Mouse (Mus musculus) kidney, embryonic 16.5 days (tissue): ENCODE data around the gene Zmynd15. TPM values are rescaled to one million over a fixed set of nuclear protein-coding genes. Genes with fewer than 3 reads are reported as not detected.
"Not testable (repeated sequence)": the region's sequence is repeated elsewhere in the genome, so short reads cannot be mapped to it uniquely, and the experiment has no call there.

ENCODE experiments used
- ATAC-seq: fragments of 200-750 bp; cut with Nextera tagmentation; 2 replicates; pipeline ENCODE4 v1.8.0; 2017; ENCODE audit warnings: moderate TSS enrichment; ENCODE audit not compliant: low FRiP score, low TSS enrichment
- H3K27ac ChIP-seq: fragments of 300-500 bp; sonication (generic); 2 replicates; pipeline ENCODE4 v1.5.1; 2014; ENCODE audit warnings: low read length
- H3K27me3 ChIP-seq: fragments of 300-500 bp; sonication (generic); 2 replicates; pipeline ENCODE4 v1.6.1; 2014; ENCODE audit warnings: low read length, control low read depth, mixed read lengths; ENCODE audit not compliant: insufficient read depth
- H3K36me3 ChIP-seq: fragments of 300-500 bp; sonication (generic); 2 replicates; pipeline ENCODE4 v1.6.1; 2014; ENCODE audit warnings: low read length, control low read depth, mixed read lengths; ENCODE audit not compliant: insufficient read depth
- H3K4me1 ChIP-seq: fragments of 300-500 bp; sonication (generic); 2 replicates; pipeline ENCODE4 v1.6.1; 2014; ENCODE audit warnings: low read length, control low read depth, mixed read lengths; ENCODE audit not compliant: insufficient read depth
- H3K4me2 ChIP-seq: fragments of 300-500 bp; sonication (generic); replicated peaks from 2 replicates; pipeline ENCODE4 v1.6.1; 2014; ENCODE audit warnings: low read depth, low read length
- H3K4me3 ChIP-seq: fragments of 300-500 bp; sonication (generic); 2 replicates; pipeline ENCODE4 v1.5.1; 2014; ENCODE audit warnings: mild to moderate bottlenecking, low read length
- H3K9ac ChIP-seq: fragments of 300-500 bp; sonication (generic); replicated peaks from 2 replicates; pipeline ENCODE4 v1.6.1; 2014; ENCODE audit warnings: low read length
- H3K9me3 ChIP-seq: fragments of 300-500 bp; sonication (generic); 2 replicates; pipeline ENCODE4 v1.6.1; 2016; ENCODE audit warnings: low read length, control low read depth
- WGBS: fragments of 180-500 bp; shearing (Covaris S2); extraction: QIAGEN DNeasy Blood & Tissue Kit; methylation state at CpG from one replicate; pipeline ENCODE4 v1.1.7; 2014; 5-methylcytosine and 5-hydroxymethylcytosine counted together
- polyA plus RNA-seq: library from polyadenylated mRNA; unstranded; fragments of >200 nt; fragmentation: Nextera tagmentation; extraction: Ambion mirVana; gene quantifications from 2 replicates; pipeline ENCODE4 v1.2.1, GENCODE M21; 2015

Gene Zmynd15
- polyA plus RNA-seq = 1.4 and 1.5 TPM in 2 replicates

DNA sequence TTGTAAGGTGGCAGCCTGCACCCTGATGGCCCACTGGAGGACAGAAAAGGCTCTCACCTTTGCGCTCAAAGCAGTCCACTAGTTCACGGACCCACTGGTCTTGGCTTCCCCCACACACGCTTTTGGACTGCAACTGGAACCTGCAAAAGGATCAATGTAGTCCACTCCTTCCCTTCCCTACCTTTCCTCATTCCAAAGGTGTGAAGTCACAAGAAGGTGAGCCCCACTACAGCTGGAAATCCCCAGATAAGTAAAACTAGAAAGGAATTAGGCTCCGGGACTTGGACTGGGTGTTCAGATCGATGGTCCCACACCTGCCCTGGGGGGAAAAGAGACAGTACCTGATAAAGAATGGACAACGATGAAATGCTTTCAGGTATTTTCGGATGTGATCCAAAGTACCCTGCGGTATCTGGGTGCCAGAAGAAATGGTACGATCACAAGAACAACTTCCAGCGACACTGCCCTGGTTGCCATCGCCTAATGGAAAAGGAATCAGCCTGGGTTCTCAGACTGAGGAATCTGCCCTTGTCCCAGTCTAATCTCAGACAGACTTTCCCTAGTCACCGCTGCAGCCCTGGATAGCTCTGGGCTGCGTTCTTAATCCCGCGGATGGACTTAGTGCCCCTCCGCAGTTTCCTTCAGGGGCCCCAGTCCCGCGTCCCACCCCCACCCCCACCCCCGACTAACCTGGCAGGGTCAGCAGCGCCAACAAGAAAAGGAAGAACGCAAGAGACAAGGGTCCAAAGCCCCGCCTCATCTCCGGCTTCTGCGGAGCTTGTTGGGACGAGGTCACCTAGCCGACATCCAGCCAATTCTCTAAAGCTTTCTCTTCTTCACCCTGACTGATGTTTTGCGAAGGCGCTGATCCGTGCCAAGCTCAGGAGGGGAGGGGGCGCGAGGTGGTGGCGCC lies at the start of gene Zmynd15:
TSS of gene Zmynd15 (plus strand) at position 746 of the 913 bp plus-strand sequence.
- peak; percentile 19; the same call in 1 of the 2 replicates for ATAC-seq
- Histone ChIP-seq H3K4me2 (peak within 1 kb of the TSS; percentile 91), H3K4me3 (peak within 1 kb of the TSS; percentile 56), H3K36me3 (no peaks in the 10 kb centered on the region), H3K4me1 (peaks cover 11% of the 10 kb centered on the region; the same call in 1 of the 2 replicates), H3K9me3 (0 out of 2 replicates have a peak, but pooled peaks cover 5% of the 10 kb centered on the region), H3K9ac (peak within 1 kb of the TSS; percentile 62), H3K27me3 (0 out of 2 replicates have a peak, but pooled peaks cover 10% of the 10 kb centered on the region), H3K27ac (no peak within 1 kb of the TSS)
- 19% methylated on average over 31 of the region's 32 CpGs for WGBS

GRCm38 (mm10) chr11:70409594-70410296 lies 49.5 kb upstream of the Zmynd15 start, which contains the start of gene Pelp1:
Gene Pelp1, minus strand, starts transcription at chr11:70410031.
- H3K27me3 ChIP-seq = no peaks in the 10 kb centered on the region
- H3K9me3 ChIP-seq = no peaks in the 10 kb centered on the region
- peak within 1 kb of the TSS; percentile 99 for H3K4me3 ChIP-seq
- peak; percentile 98 for ATAC-seq
- peaks cover 6% of the 10 kb centered on the region; the same call in 1 of the 2 replicates for H3K36me3 ChIP-seq
- peaks cover 14% of the 10 kb centered on the region for H3K4me1 ChIP-seq
- H3K4me2 ChIP-seq = peak within 1 kb of the TSS; percentile 79
- peak within 1 kb of the TSS; percentile 88 for H3K9ac ChIP-seq
- peak within 1 kb of the TSS; percentile 51; the same call in 1 of the 2 replicates for H3K27ac ChIP-seq
- WGBS = under 1% methylated on average over 59 of the region's 59 CpGs

DNA sequence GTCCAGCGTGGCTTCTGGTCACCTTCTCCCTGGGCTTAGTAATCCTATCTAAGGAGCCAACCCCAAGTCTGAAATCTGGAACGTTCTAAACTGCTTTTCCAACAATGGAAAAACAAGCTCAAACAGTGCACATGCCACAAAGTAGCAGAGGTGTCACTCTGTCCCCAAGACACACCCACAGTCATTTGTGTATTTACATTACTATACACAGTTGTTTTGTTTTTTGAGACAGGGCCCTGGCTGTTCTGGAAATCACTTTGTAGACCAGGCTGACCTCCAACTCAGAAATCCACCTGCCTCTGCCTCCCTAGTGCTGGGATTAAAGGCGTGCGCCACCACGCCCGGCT lies 49.0 kb upstream of the Zmynd15 start:
- Histone ChIP-seq H3K27me3 (no peaks in the 10 kb centered on the region), H3K27ac (peak overlapping the region; percentile 51; the same call in 1 of the 2 replicates), H3K9me3 (no peaks in the 10 kb centered on the region), H3K4me3 (peak overlapping the region; percentile 99), H3K36me3 (peaks cover 3% of the 10 kb centered on the region; the same call in 1 of the 2 replicates), H3K4me1 (peaks cover 14% of the 10 kb centered on the region), H3K4me2 (peak overlapping the region; percentile 79), H3K9ac (peak overlapping the region; percentile 88)
- no peak for ATAC-seq
- 63% methylated on average over 6 of the region's 6 CpGs for WGBS

DNA sequence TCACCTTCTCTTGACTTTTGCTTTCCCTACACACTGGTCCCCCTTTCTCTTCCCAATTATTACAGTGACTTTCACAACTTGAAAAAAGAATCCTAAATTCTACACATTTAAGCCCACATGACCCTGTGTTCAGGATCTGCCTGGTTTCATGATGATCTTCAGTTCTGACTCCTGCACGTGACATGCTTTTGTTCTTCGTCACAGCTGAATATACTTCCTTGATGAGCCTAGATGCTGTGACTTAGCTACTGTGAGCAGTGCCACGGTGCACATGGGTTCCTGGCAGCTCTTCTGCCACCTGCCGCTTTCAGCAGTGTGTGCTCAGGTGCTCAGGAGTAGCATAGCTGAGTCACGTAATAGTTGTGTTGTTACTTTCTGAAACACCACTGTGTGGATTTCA lies 46.6 kb upstream of the Zmynd15 start:
- no peak for ATAC-seq
- Histone ChIP-seq H3K9ac (no peak overlapping the region), H3K27ac (no peak overlapping the region), H3K4me2 (no peak overlapping the region), H3K36me3 (no peaks in the 10 kb centered on the region), H3K4me1 (peaks cover 14% of the 10 kb centered on the region), H3K9me3 (no peaks in the 10 kb centered on the region), H3K27me3 (no peaks in the 10 kb centered on the region), H3K4me3 (no peak overlapping the region)
- WGBS = 77% methylated on average over 5 of the region's 5 CpGs

GRCm38 (mm10) chr11:70413961-70414360 lies 45.3 kb upstream of the Zmynd15 start:
- Histone ChIP-seq H3K27ac (no peak overlapping the region), H3K9ac (no peak overlapping the region), H3K4me2 (no peak overlapping the region), H3K4me3 (no peak overlapping the region), H3K36me3 (no peaks in the 10 kb centered on the region), H3K4me1 (peaks cover 8% of the 10 kb centered on the region), H3K27me3 (no peaks in the 10 kb centered on the region), H3K9me3 (no peaks in the 10 kb centered on the region)
- WGBS = 3% methylated on average over 3 of the region's 3 CpGs
- ATAC-seq = no peak

DNA sequence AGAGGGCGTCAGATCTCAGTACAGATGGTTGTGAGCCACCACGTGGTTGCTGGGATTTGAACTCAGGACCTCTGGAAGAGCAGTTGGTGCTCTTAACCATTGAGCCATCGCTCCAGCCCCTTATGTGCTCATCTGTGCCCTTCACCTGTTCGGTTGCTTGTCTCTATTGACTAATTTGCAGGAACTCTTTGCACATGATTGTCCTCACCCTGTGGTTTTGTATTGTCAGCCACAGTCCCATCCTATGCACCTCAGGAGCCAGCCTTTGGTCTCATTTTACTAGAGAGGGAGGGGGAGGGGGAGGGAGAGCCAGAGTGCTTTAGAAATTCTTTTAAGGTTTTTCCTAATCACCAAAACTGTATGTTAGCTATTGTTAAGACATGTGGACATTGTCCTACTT lies 41.0 kb upstream of the Zmynd15 start:
- H3K4me3 ChIP-seq = no peak overlapping the region
- no peak overlapping the region for H3K27ac ChIP-seq
- no peaks in the 10 kb centered on the region for H3K4me1 ChIP-seq
- no peak overlapping the region for H3K4me2 ChIP-seq
- H3K27me3 ChIP-seq = no peaks in the 10 kb centered on the region
- no peak overlapping the region for H3K9ac ChIP-seq
- no peaks in the 10 kb centered on the region for H3K9me3 ChIP-seq
- 64% methylated on average over 4 of the region's 4 CpGs for WGBS
- ATAC-seq = no peak
- H3K36me3 ChIP-seq = no peaks in the 10 kb centered on the region

GRCm38 (mm10) chr11:70419486-70419885 lies 39.7 kb upstream of the Zmynd15 start:
- Histone ChIP-seq H3K9ac (no peak overlapping the region), H3K27me3 (no peaks in the 10 kb centered on the region), H3K4me2 (no peak overlapping the region), H3K9me3 (no peaks in the 10 kb centered on the region), H3K4me3 (no peak overlapping the region), H3K27ac (no peak overlapping the region), H3K36me3 (no peaks in the 10 kb centered on the region), H3K4me1 (no peaks in the 10 kb centered on the region)
- 47% methylated on average over 5 of the region's 5 CpGs for WGBS
- no peak for ATAC-seq

DNA sequence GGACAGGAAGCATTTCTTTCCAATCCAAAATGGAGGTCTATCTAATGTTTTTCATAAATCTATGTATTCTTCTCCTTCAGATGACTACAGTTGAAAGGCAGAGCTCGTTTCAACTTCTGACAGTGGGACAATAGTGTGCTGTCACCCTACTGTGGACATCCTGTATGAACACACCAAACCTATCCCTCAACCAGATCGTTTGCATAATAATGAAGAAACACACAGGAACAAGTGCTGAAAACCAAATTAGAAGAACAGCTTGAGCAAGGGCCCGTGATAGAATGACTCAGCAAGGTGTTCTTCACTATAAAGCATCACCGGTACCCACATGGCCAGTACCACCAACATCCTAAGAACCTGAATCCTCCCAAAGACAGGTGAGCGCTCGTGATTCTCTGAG lies 32.6 kb upstream of the Zmynd15 start:
- not testable (repeated sequence) for H3K9ac ChIP-seq, H3K9me3 ChIP-seq, ATAC-seq, H3K27me3 ChIP-seq, H3K4me1 ChIP-seq, H3K4me3 ChIP-seq, H3K27ac ChIP-seq, H3K4me2 ChIP-seq, H3K36me3 ChIP-seq
- 81% methylated on average over 6 of the region's 6 CpGs for WGBS

DNA sequence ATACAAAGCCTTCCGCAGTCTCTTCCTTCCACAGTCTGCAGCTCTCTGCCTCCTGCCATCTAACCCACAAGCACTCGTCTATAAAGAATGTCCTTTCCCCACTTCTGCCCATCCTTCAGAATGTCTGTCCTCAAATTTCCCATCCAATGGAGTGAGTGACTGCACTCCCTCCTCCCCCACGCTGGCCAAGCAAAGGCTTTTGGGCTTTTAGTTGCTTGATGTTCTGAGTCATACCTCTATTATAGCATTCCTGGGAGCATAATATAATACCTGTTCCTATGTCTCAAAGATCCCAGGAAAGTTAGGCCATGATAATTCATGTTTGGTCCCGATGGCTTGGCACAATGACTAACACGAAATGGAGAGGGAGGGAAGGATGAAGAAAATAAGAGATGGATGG lies 27.7 kb upstream of the Zmynd15 start:
- Histone ChIP-seq H3K27me3 (no peaks in the 10 kb centered on the region), H3K4me2 (peak overlapping the region; percentile 65), H3K36me3 (peaks cover 3% of the 10 kb centered on the region; the same call in 1 of the 2 replicates), H3K9me3 (no peaks in the 10 kb centered on the region), H3K4me3 (peak overlapping the region; percentile 80; the same call in 1 of the 2 replicates), H3K27ac (0 out of 2 replicates have a peak overlapping the region, but pooled peaks have one; percentile 38), H3K9ac (peak overlapping the region; percentile 52; the same call in 1 of the 2 replicates), H3K4me1 (peaks cover 21% of the 10 kb centered on the region)
- no peak for ATAC-seq
- 32% methylated on average over 5 of the region's 5 CpGs for WGBS
